Mouse (Mus musculus): Measurements from ENCODE around the gene Gm20388. TPM values are rescaled to one million over a fixed set of nuclear protein-coding genes. Genes with fewer than 3 reads are reported as not detected.
"Not testable (repeated sequence)": the region's sequence is repeated elsewhere in the genome, so short reads cannot be mapped to it uniquely, and the experiment has no call there.

The Gm20388 gene
- total and polyA plus RNA-seq, 2 experiments from 2014 or later = 51.3 TPM; not detected in 1

GRCm38 (mm10) chr8:123453291-123453690 lies 3542.7 kb downstream of the Gm20388 start:
- 85% methylated on average over 7 of the region's 7 CpGs for WGBS

DNA sequence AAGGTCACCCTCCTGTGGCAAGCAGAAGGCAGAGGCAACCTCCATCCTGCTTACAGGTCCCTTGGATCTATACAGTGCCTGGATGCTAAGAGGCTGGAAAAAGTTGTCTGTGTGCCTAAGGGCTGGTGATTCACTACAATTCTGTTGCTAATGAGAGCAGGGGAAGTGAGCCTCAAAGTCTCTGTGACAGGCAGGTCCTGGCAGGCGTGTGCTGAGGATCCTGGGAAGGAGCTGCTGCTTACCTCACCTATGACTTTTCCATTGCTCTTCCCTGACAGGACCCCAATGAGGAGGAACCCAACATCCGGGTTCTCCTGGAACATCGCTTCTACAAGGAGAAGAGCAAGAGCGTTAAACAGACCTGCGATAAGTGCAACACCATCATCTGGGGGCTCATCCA lies 3543.3 kb downstream of the Gm20388 start:
- Histone ChIP-seq H3K9ac (no peak overlapping the region), H3K4me2 (ENCODE audit: low read depth) (no peak overlapping the region), H3K4me3 (ENCODE audit: low read depth, low read length) (no peak overlapping the region), H3K4me1 (ENCODE audit: insufficient read depth) (no peaks in the 10 kb centered on the region), H3K27me3 (ENCODE audit: insufficient read depth, low read length) (no peaks in the 10 kb centered on the region), H3K9me3 (ENCODE audit: low read length) (no peaks in the 10 kb centered on the region), H3K27ac (ENCODE audit: low read depth, low read length) (no peak overlapping the region), H3K36me3 (ENCODE audit: insufficient read depth) (peaks cover 73% of the 10 kb centered on the region)
- ATAC-seq (no peak), DNase-seq (no peak)
- WGBS = 87% methylated on average over 5 of the region's 5 CpGs
- TF ChIP-seq CTCF (IDR thresholded peaks at IDR 0.05; ENCODE audit: low read depth) = no peak

More at GRCm38 (mm10) chr8:123453291-123453690, 3542.7 kb downstream of the Gm20388 start:
- Histone ChIP-seq H3K4me2 (ENCODE audit: low read depth) (no peak overlapping the region), H3K36me3 (ENCODE audit: insufficient read depth) (peaks cover 66% of the 10 kb centered on the region), H3K27ac (ENCODE audit: low read depth, low read length) (no peak overlapping the region), H3K9me3 (ENCODE audit: low read length) (no peaks in the 10 kb centered on the region), H3K4me3 (ENCODE audit: low read depth, low read length) (no peak overlapping the region), H3K27me3 (ENCODE audit: insufficient read depth, low read length) (no peaks in the 10 kb centered on the region), H3K9ac (no peak overlapping the region), H3K4me1 (ENCODE audit: insufficient read depth) (no peaks in the 10 kb centered on the region)
- DNase-seq (no peak), ATAC-seq (no peak)
- TF ChIP-seq CTCF (IDR thresholded peaks at IDR 0.05; ENCODE audit: low read depth) = no peak

DNA sequence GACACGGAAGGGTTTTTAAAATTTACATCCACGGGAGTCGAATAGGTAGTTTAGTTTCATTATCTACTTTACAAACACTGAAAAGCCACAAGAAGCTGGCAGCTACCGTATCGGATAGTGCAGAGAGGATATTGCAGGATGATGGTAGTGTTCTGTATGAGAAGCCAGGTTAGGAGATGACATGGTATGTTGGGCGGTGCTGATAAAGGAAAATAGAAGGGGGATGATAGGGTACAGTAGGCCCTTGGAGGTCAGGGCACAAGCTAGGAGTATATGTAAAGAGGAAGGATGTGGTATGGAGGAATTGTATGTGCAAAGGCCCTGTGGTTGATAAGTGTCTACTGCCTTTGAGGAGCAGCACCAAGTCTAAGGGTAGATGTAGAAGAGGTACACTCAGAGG lies 3543.9 kb downstream of the Gm20388 start:
- WGBS = 98% methylated on average over 6 of the region's 6 CpGs
- no peak for DNase-seq
- Histone ChIP-seq H3K9ac (no peak overlapping the region), H3K4me1 (ENCODE audit: insufficient read depth) (no peaks in the 10 kb centered on the region), H3K36me3 (ENCODE audit: insufficient read depth) (peaks cover 79% of the 10 kb centered on the region), H3K4me3 (ENCODE audit: low read depth, low read length) (no peak overlapping the region), H3K9me3 (ENCODE audit: low read length) (no peaks in the 10 kb centered on the region), H3K4me2 (ENCODE audit: low read depth) (no peak overlapping the region), H3K27me3 (ENCODE audit: insufficient read depth, low read length) (no peaks in the 10 kb centered on the region), H3K27ac (ENCODE audit: low read depth, low read length) (no peak overlapping the region)
- no peak for ATAC-seq
- TF ChIP-seq CTCF (IDR thresholded peaks at IDR 0.05; ENCODE audit: low read depth) = no peak

GRCm38 (mm10) chr8:123463651-123464050 lies 3553.0 kb downstream of the Gm20388 start:
- Histone ChIP-seq H3K9me3 (ENCODE audit: low read length) (no peaks in the 10 kb centered on the region), H3K9ac (no peak overlapping the region), H3K4me2 (ENCODE audit: low read depth) (no peak overlapping the region), H3K27me3 (ENCODE audit: insufficient read depth, low read length) (no peaks in the 10 kb centered on the region), H3K4me3 (ENCODE audit: low read depth, low read length) (no peak overlapping the region), H3K4me1 (ENCODE audit: insufficient read depth) (no peaks in the 10 kb centered on the region), H3K27ac (ENCODE audit: low read depth, low read length) (no peak overlapping the region), H3K36me3 (ENCODE audit: insufficient read depth) (peaks cover 53% of the 10 kb centered on the region)
- TF ChIP-seq CTCF (IDR thresholded peaks at IDR 0.05; ENCODE audit: low read depth) = no peak
- ATAC-seq = no peak
- no peak for DNase-seq
- 90% methylated on average over 4 of the region's 4 CpGs for WGBS

GRCm38 (mm10) chr8:123467476-123467875 lies 3556.8 kb downstream of the Gm20388 start:
- Histone ChIP-seq H3K27me3 (ENCODE audit: insufficient read depth, low read length) (no peaks in the 10 kb centered on the region), H3K36me3 (ENCODE audit: insufficient read depth) (peaks cover 17% of the 10 kb centered on the region), H3K9ac (no peak overlapping the region), H3K27ac (ENCODE audit: low read depth, low read length) (no peak overlapping the region), H3K4me1 (ENCODE audit: insufficient read depth) (no peaks in the 10 kb centered on the region), H3K9me3 (ENCODE audit: low read length) (no peaks in the 10 kb centered on the region), H3K4me2 (ENCODE audit: low read depth) (no peak overlapping the region), H3K4me3 (ENCODE audit: low read depth, low read length) (no peak overlapping the region)
- no peak for DNase-seq
- no peak for ATAC-seq
- TF ChIP-seq CTCF (IDR thresholded peaks at IDR 0.05; ENCODE audit: low read depth) = no peak
- WGBS = 78% methylated on average over 3 of the region's 3 CpGs

- WGBS = 84% methylated on average over 6 of the region's 6 CpGs
- not testable (repeated sequence) for H3K9ac ChIP-seq; H3K4me3 ChIP-seq (ENCODE audit: low read depth, low read length); H3K36me3 ChIP-seq (ENCODE audit: insufficient read depth); ATAC-seq; H3K27ac ChIP-seq (ENCODE audit: low read depth, low read length); H3K27me3 ChIP-seq (ENCODE audit: insufficient read depth, low read length); DNase-seq; H3K4me2 ChIP-seq (ENCODE audit: low read depth); H3K9me3 ChIP-seq (ENCODE audit: low read length); H3K4me1 ChIP-seq (ENCODE audit: insufficient read depth)
Measured at GRCm38 (mm10) chr8:123472991-123473390, 3562.3 kb downstream of the Gm20388 start.

DNA sequence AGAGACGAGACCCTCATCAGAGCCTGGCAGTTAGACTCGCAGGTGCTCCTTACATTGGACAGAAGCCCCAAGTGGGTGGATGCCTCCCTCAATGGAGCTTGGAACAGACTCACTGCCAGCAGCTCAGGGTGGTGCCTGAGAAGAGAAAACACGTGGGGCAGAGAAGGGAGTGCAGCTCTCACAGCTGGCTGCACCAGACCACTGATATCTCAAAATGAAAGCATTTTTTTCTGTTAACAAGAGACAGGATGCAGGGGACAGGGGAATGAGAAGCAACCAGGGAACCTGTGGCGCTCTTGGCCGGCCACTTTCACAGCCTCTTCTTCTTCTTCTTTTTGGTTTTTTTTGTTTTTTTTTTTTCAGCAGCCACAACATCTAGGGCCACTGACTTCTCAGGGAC lies 3563.9 kb downstream of the Gm20388 start:
- not testable (repeated sequence) for ATAC-seq; H3K9me3 ChIP-seq (ENCODE audit: low read length); H3K36me3 ChIP-seq (ENCODE audit: insufficient read depth); H3K27ac ChIP-seq (ENCODE audit: low read depth, low read length); H3K27me3 ChIP-seq (ENCODE audit: insufficient read depth, low read length); DNase-seq; H3K9ac ChIP-seq; H3K4me2 ChIP-seq (ENCODE audit: low read depth); H3K4me3 ChIP-seq (ENCODE audit: low read depth, low read length); H3K4me1 ChIP-seq (ENCODE audit: insufficient read depth)
- WGBS = 67% methylated on average over 5 of the region's 5 CpGs

Data from forebrain, postnatal 0 days (tissue).